ENCODE assay signal across 10 mouse cellular contexts in the genomic region with DNA sequence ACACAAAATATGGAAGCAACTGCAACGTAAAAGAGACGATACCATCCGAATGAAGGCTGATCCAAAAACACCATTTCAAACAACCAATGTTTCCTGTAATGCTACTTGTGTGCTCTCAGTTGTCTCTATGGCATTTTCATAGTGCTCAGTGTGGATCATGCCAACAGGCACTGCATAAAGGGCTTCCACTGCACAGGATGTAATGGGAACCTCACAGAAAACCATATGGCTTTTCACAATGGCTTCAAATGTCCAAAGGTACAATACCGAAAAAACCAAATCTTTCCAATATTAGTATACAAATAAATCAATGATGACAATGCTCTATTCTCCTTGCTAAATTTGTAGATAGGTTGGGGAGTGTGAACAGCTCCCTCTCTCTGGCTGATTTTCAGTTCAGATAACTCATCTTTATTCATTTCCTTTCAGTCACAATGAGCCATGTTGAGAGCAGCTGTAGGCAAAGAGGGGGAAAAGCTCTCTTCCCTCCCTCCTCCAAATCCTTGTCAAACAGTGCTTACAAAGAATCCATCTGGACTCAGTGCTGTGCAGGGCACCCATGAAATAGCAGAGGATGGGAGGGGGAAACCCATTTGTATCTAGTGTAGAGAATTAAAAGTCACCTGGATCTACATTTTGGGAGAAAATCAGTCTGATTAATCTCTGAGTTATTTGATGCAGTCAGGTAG.
DNase-seq lines count a peak whose midpoint lies in the region; ATAC-seq and TF ChIP-seq lines count a peak whose summit lies in the region.
"Had no signal": no experiment of that assay in that cellular context is flagged by ENCODE, and none has a peak within 500 bp of the region (broad histone marks: within the 10 kb centered on the region; RNA-seq: fewer than 3 reads in every experiment).

No protein-coding gene starts in this region.

- peaks cover 10% of the 10 kb centered on the region; the same call in 1 of the 2 replicates for H3K4me1 ChIP-seq in lung, embryonic 14.5 days (ENCODE audit: insufficient read depth)
- peaks cover 20% of the 10 kb centered on the region for H3K4me1 ChIP-seq in forebrain, embryonic 15.5 days
- H3K4me1 ChIP-seq in intestine, embryonic 15.5 days (replicated peaks), result no peaks in the 10 kb centered on the region
- H3K4me1 ChIP-seq in stomach, embryonic 14.5 days (ENCODE audit: control insufficient read depth, insufficient read depth, low read length), result 0 out of 2 replicates have a peak, but pooled peaks cover 3% of the 10 kb centered on the region

- peak; percentile 79 for ATAC-seq in lung, embryonic 14.5 days (ENCODE audit: insufficient read depth)
- ATAC-seq in forebrain, embryonic 15.5 days (replicated peaks), result peak; percentile 98
- ATAC-seq in intestine, embryonic 15.5 days, result peak; percentile 69
- peak; percentile 72; the same call in 1 of the 2 replicates for ATAC-seq in stomach, embryonic 14.5 days (ENCODE audit: insufficient number of reproducible peaks, insufficient read depth, low FRiP score, low read depth)

- 79% methylated on average over 4 of the region's 4 CpGs for WGBS in lung, embryonic 14.5 days
- WGBS in forebrain, embryonic 15.5 days, result 72% methylated on average over 4 of the region's 4 CpGs
- WGBS in intestine, embryonic 15.5 days, result 86% methylated on average over 4 of the region's 4 CpGs
- 87% methylated on average over 4 of the region's 4 CpGs for WGBS in stomach, embryonic 14.5 days

- no peaks in the 10 kb centered on the region for H3K9me3 ChIP-seq in lung, embryonic 14.5 days (ENCODE audit: low read depth, low read length)
- no peaks in the 10 kb centered on the region for H3K9me3 ChIP-seq in forebrain, embryonic 15.5 days
- H3K9me3 ChIP-seq in intestine, embryonic 15.5 days, result no peaks in the 10 kb centered on the region
- no peaks in the 10 kb centered on the region for H3K9me3 ChIP-seq in stomach, embryonic 14.5 days (ENCODE audit: control insufficient read depth, low read depth, low read length)

- peak overlapping the region; percentile 55 for H3K27ac ChIP-seq in lung, embryonic 14.5 days (ENCODE audit: low read depth)
- H3K27ac ChIP-seq in forebrain, embryonic 15.5 days (replicated peaks), result peak overlapping the region; percentile 87
- H3K27ac ChIP-seq in intestine, embryonic 15.5 days, result peak overlapping the region; percentile 66; the same call in 1 of the 2 replicates
- H3K27ac ChIP-seq in stomach, embryonic 14.5 days (ENCODE audit: low read length), result peak overlapping the region; percentile 80

- DNase-seq in lung, embryonic 14.5 days, result peak; percentile 64
- no peak for DNase-seq in lung, postnatal 14 days
- DNase-seq in gastrocnemius, postnatal 36 days, result no peak
- no peak for DNase-seq in Muller cell, postnatal 12 days (ENCODE audit: inconsistent ontology term)
- DNase-seq: adrenal gland, postnatal 25 days; cerebellum, adult 2 months; embryo, embryonic 11 days had no signal

- no peaks in the 10 kb centered on the region for H3K27me3 ChIP-seq in lung, embryonic 14.5 days (ENCODE audit: insufficient read depth, low read length)
- H3K27me3 ChIP-seq in forebrain, embryonic 15.5 days, result no peaks in the 10 kb centered on the region
- no peaks in the 10 kb centered on the region for H3K27me3 ChIP-seq in intestine, embryonic 15.5 days (replicated peaks)
- H3K27me3 ChIP-seq in stomach, embryonic 14.5 days (ENCODE audit: control insufficient read depth, insufficient read depth, low read length), result no peaks in the 10 kb centered on the region

- TF ChIP-seq CTCF in lung, embryonic 14.5 days (IDR thresholded peaks at IDR 0.05; ENCODE audit: low read depth), result no peak

- no peaks in the 10 kb centered on the region for H3K36me3 ChIP-seq in lung, embryonic 14.5 days (ENCODE audit: insufficient read depth)
- no peaks in the 10 kb centered on the region for H3K36me3 ChIP-seq in forebrain, embryonic 15.5 days
- no peaks in the 10 kb centered on the region for H3K36me3 ChIP-seq in intestine, embryonic 15.5 days
- H3K36me3 ChIP-seq in stomach, embryonic 14.5 days (ENCODE audit: control insufficient read depth, insufficient read depth, low read length), result no peaks in the 10 kb centered on the region

- H3K4me2 ChIP-seq in lung, embryonic 14.5 days, result no peak overlapping the region
- H3K4me2 ChIP-seq in forebrain, embryonic 15.5 days (replicated peaks), result no peak overlapping the region
- no peak overlapping the region for H3K4me2 ChIP-seq in intestine, embryonic 15.5 days (replicated peaks)
- no peak overlapping the region for H3K4me2 ChIP-seq in stomach, embryonic 14.5 days (replicated peaks; ENCODE audit: low read depth, low read length)

- H3K4me3 ChIP-seq in lung, embryonic 14.5 days (ENCODE audit: low read depth, low read length), result no peak overlapping the region
- no peak overlapping the region for H3K4me3 ChIP-seq in forebrain, embryonic 15.5 days
- H3K4me3 ChIP-seq in intestine, embryonic 15.5 days (replicated peaks), result no peak overlapping the region
- H3K4me3 ChIP-seq in stomach, embryonic 14.5 days (ENCODE audit: low read depth, low read length), result no peak overlapping the region

- H3K9ac ChIP-seq in lung, embryonic 14.5 days, result no peak overlapping the region
- no peak overlapping the region for H3K9ac ChIP-seq in forebrain, embryonic 15.5 days (replicated peaks)
- H3K9ac ChIP-seq in intestine, embryonic 15.5 days, result no peak overlapping the region
- no peak overlapping the region for H3K9ac ChIP-seq in stomach, embryonic 14.5 days (replicated peaks; ENCODE audit: low read depth, low read length)

- intact Hi-C loops in gastrocnemius, postnatal 36 days (cut with DNase I), result no loop called here
